Mouse (Mus musculus): ENCODE results near the gene Dync1li1. TPM values are rescaled to one million over a fixed set of nuclear protein-coding genes. Genes with fewer than 3 reads are reported as not detected.
A peak's percentile ranks its signal among the peaks of the same experiment; 100 is the strongest.
"Not testable (repeated sequence)": the region's sequence is repeated elsewhere in the genome, so short reads cannot be mapped to it uniquely, and the experiment has no call there.

Gene Dync1li1
- total RNA-seq, 2 experiments from 2014 or later, result 45.7 to 49.6 TPM

DNA sequence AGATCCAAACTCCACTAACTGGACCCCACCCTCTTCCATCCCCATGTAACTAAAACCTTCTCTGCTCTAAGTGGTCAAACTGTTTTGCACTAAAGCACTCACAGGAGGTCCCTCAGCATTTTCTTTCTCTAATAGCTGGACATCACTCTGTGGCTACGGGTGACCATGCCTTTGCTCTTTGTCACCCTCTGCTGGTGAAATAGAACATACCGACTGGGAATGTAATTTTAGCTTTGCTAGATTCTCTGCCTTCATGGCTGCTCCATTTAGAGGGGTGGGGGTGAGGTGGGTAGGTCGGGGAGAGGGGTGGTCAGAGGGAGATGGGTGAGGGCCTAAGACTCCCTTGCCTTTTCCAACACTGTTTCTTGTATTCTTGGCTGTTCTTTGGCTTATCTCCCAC is 38.7 kb downstream of the Dync1li1 start:
- no peak for DNase-seq (ENCODE audit: low spot score in 2 of 2)

DNA sequence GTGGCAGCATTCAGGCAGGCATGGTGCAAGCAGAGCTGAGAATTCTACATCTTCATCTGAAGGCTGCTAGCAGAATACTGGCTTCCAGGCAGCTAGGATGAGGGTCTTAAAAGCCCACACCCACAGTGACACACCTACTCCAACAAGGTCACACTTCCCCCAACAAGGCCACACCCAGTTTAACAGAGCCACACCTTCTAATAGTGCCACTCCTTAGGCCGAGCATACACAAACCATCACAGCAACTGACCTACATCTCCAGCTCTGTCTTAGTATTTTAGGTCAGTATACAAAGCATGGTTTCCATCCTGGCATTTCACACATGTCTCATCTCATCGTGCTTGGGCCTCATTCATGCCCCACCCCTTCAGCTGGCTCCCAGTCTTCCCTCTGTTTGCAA is 39.8 kb downstream of the Dync1li1 start:
- not testable (repeated sequence) for DNase-seq (ENCODE audit: low spot score in 2 of 2)

DNA sequence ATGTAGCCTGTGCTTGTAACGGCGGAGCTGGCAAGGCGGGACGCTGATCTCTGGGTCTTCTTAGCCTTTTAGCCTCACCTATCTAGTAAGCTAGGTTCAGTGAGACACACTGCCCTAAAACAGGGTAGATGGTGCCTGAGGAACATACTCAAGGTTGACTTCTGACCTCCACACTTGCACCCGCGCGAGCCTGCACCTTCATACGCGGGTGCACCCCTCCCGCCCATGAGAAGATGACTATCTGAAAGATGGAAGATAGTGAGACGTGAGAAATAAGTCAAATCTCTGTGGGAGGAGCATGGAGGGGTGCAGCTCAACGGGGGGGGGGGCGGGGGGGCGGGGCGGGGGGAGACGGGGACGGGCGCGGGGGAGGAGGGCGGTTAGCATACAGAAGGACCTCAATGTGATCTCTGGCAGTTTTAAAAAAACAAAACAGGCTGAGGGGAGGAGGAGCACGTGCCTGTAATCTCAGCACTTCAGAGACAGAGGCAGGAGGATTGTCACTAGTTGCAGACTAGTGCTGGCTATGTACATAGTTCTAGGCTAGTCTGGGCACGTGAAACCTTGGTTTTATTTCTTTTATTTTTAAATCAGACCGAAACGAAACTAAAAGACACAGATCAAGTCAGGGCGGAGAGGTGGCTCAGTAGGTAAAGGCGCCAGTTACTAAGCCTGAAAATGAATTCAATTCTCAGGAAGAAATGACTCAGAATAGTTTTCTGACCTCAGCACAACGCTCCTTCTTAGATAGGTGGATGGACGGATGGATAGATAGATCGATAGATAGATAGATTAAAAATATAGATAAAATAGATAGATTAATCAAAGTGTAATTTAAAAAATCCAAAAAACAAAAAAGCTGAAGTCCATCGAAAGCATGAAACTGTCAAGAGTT is 41.6 kb downstream of the Dync1li1 start:
- DNase-seq (ENCODE audit: low spot score in 2 of 2), result no peak

DNA sequence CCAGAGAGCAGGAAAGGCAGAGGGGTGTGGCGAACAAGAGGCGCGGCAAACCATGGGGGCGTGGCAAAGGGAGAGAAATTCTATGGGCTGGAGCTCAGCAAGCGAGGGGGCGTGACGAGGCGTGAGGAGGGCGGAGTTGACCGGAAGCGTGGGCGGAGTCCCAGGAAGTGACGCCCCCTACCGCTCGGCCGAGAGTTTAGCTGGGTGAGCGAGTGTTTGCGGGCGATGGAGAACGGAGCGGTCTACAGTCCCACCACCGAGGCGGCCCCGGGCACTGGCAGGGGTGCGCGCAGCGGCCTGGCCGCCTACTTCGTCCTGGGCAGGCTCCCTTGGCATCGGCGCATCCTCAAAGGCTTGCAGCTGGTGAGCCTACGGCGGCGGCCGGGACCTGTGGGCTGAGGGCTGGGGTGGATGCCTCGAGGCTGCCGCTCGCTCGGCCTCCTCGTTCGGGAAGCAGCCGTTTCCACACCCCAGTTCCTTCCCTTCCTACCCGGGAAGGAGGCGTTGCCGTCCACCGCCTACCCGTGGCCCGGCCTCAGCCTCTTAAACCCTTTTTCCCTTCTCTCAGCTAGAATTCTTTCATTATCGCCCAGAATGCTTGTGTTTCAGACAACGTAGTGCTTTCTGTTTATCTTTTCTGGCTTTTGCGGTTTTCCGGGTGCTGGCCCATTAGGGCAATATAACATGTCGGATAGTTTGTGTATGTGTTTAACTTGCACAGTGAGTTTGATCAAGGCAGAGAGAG is 42.6 kb downstream of the Dync1li1 start, which contains the start of gene Cmtm6:
Cmtm6 (plus strand) TSS at position 106 of the 745 bp plus-strand sequence.
- peak; percentile 94 to 98 for DNase-seq (ENCODE audit: low spot score in 2 of 2)

DNA sequence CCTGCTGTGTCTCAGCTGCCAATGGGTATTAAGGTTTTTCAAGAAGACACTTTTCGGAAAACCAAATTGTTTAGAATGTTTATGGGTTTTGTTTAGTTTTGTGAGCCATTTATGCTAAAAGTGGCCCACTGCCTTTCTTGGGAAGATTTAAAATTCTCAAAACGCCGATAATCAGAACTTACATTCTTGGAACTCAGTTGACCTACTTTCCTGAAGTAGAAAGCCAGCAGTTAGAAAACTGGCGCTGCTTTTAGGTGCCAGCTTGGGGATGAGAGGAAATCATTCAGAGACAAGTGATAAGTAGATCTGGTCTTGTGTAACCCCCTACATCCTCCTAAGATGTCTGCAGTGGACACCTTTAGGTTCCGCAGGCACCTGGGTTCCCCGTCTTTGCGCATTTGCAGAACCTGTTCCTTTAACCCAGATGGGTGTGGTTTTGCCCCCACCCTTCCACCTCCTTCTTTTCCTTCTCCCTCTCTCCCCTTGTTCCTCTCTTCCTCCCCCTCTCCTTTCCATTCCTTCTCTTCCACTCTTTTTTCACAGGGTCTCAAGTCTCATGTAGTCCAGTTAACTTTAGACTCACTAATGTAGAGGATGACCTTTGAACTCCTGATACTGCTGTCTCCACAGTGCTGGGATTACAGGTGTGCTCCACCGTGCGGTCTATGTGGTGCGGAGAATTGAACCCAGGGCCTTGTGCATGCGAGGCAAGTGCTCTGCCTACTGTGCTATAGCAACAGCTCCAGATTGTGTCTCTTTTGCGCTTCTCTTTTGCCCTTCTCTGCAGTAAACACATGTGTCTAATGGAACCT is 43.5 kb downstream of the Dync1li1 start:
- DNase-seq (ENCODE audit: low spot score in 2 of 2), result no peak

DNA sequence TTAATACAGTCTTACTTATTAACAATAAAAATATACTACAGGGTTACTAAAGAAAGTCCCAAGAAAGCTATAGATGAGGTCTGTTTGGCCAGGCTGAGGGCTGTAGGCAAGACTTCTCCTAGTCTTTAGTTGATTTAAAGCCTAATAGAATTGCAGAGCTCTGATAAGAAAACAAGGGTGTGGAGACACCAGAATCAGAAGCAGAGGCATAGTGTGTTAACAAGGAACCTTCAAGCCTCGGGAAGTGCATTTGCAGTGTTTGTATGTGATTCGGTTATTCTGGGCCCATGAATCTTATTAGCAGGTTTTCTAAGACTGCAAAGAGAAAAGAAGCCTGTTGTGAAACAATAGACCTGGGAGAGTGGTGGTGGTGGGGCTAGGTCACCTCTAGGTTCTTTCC is 44.6 kb downstream of the Dync1li1 start:
- no peak for DNase-seq (ENCODE audit: low spot score in 2 of 2)

DNA sequence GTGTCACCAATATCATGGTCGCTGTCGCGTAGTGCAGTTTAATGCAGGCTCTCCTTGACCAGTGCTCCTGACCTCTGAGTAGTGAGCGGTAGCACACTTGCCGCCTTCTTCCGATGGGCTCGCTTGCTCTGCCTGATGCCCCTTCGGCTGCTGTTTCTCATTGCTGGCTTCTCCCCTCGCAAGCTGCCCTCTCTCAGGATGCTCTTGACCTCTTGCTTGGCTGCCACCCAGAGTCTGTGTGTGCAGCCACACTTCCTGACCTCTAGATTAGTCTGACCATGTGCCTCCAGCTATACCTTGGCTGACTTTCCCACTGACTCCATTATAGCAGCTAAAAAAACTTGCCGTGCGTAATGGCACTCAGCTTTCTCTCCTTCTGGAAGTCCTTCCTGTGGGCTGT is 47.9 kb downstream of the Dync1li1 start:
- DNase-seq (ENCODE audit: low spot score in 2 of 2), result no peak

DNA sequence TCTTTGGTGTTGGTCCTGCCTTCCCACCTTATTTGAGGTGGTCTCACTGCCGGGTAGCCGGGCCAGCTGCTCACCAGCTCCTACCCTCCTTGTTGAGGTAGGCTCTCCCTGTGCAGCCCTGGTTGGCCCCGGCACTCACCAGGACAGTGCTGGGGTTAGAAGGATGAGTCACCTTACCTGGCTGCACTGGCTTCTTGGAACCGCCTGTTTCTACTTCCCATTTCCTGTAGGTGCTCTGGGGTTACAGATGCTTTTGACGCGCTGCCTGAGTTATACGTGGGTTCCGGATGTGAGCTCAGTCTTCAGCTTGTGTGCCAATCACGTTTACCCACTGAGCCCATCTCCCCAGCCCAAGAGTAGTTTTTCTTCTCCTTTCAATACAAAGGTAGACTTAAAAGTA is 51.7 kb downstream of the Dync1li1 start:
- no peak for DNase-seq (ENCODE audit: low spot score in 2 of 2)

DNA sequence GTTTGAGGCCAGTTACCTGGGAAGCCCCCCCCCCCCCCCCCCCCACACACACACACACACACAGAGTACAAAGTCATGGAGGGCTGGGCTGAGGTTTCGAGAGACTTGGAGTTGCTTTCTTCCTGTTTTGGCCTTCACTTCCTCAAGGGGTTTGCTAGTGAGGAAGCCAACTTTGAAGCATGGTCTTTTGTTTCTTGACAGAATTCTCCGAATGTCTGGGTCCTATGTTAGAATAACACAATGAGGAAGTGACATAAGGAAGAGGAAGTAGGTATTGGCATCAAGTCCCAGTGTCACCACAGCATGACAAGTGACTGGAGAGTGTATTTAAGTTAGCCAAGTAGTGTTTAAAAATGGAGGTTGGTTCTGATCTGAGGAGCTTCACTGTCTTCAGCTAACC is 54.1 kb downstream of the Dync1li1 start:
- no peak for DNase-seq (ENCODE audit: low spot score in 2 of 2)

DNA sequence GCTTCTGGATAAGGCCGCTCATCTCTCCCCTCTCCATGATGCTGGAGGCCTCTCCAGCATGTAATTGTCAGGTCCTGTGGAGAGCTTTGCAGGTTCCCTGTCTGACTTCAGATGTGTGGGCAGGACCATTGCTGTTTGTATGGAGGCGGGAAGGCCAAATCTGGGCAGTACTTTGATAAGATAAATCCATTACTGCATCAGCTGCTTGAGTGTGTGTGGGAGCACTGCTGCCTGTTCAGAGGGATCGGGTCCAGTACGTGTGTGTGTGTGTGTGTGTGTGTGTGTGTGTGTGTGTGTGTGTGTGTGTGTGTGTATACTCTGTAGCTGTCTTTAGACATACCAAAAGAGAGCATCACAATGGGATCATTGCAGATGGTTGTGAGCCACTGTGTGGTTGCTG is 56.6 kb downstream of the Dync1li1 start:
- no peak for DNase-seq (ENCODE audit: low spot score in 2 of 2)

DNA sequence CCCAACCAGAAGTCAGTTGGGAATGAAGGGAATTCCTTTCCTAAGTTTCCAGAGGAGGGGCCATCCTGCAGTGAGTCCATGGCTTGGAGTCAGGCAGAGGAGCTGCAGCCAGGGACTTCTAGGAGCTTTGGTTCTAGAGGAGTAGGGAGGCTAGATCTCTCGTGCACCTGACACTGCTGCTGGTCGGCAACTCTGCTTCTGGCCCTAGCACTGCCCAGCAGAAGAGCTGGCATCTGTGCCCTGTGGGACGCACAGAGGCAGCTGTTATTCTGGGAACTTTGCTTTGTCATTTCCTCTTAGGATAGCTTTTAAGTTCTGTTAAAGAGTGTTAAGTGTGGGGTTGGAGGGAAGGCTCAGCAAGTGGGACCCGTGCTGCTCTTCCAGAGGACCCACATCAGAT is 57.1 kb downstream of the Dync1li1 start:
- no peak for DNase-seq (ENCODE audit: low spot score in 2 of 2)

DNA sequence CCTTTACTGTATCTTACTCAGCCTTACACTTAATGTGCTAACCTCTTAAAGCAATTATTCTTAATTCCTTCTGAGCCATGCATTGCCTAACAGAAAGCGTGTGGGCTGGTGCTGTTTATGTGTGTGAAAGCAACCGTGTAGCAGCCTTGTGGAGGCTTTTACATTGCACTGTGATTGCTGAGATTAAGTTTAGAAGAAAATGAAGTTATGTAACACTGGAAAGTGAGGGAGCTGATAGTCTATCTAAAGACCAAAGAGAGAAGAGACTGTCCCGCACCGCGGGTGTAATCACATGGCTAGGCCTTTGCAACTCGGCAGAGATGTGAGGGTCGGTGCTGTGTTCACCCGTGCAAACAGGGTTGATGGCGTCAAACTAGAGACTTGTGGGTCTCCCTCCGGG is 58.4 kb downstream of the Dync1li1 start:
- DNase-seq (ENCODE audit: low spot score in 2 of 2), result no peak

DNA sequence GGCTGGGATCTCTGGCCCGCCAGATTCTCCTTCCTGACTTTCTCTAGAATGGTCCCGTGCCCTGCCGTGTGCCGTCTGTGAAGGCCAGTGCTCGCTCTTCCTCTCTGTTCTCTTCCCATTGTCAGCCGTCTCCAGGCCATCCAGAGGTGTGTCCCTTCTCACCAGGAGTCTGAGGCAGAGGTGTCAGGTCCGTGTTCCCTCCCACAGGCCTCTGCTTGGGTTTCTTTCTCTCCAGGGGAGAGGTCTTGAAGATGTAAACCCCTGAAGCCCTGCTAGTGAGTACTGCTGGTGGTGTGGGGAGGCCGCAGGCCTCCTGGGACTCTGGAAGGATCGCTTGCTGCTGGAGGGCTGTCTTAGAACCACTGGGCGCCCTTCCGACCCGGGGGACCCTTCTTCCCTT is 58.9 kb downstream of the Dync1li1 start:
- no peak for DNase-seq (ENCODE audit: low spot score in 2 of 2)

DNA sequence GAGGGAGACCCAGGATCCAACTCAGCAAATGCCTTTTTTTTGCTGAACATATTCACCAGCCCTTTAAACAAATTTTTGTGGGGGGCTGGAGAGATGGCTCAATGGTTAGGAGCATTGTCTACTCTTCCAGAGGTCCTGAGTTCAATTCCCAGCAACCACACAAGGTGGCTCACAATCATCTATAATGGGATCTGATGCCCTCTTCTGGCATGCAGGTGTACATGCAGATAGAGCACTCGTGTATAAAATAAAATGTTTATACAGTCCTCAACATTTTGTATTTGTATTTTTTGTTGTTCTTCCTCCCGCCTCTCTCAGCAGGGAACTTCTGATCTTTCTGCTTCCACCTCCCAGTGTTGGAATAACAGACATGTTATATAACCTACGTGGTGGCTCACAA is 63.0 kb downstream of the Dync1li1 start:
- DNase-seq (ENCODE audit: low spot score in 2 of 2), result no peak

DNA sequence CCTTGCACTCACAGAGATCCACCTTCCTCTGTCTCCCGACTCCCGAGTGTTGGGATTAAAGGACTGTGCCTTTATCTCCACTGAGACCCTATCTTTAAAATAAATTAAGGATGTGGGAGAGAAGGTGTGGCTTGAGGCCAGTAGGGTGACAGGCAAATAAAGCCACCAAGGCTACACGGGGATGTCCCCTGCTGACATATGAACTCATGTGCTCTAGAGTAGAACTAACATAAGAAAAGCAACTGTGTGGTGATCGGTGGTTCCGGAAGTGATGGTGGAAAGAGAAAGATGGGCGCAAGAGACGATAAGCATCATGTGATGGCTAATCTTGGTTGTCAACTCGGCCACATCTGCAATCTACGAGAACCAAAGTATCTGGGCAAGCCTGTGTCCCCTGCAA is 63.7 kb downstream of the Dync1li1 start:
- DNase-seq (ENCODE audit: low spot score in 2 of 2), result no peak

DNA sequence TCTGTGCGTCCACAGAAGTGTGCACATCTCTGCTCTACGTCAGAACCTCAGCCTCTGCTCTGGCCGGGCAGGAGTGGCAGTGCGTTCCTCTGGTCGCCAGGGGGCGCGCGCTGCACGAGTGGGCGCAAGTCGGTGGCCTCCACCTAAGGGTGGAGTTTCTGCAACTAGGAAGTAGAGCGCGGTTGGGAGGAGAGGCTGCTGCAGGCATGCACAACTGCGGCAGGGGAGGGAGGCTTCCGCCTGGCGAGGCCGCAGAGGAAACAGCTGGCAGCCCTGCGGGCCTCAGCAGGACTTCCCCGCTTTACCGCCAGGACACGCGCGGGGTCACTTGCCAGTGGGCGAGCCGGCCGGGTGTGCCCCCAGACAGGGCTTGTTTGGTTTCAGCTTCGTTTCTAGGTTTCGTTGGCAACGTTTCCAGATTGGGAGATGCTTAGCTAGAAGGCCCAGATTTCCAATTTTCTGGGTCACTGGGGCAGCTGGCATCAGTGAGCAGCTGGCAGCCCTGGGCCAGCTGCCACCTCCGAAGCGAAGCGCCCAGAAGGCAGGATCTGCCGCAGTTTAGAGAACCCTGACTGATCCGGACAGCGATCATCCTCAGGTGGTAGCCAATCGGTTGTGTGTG is 64.4 kb downstream of the Dync1li1 start:
- peak; percentile 90 to 91 for DNase-seq (ENCODE audit: low spot score in 2 of 2)

DNA sequence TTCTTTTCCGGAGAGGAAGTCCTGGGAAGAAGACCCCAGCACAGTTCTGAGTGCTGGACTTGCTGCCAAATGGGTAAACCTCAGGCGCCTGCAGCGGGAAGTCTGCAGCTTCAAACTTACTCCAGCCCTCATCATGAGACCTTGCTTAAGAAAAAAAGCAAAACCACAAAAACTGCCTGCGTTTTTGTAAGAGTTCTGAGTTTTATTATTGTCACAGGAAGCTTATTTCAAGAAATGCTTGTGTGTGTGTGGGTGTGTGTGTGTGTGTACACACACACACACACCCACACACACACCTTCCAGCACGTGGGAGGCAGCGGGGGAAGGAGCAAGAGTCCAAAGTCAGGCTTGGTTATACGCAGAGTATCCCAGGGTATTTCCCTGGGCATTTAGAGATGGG is 69.7 kb downstream of the Dync1li1 start:
- DNase-seq (ENCODE audit: low spot score in 2 of 2), result no peak

DNA sequence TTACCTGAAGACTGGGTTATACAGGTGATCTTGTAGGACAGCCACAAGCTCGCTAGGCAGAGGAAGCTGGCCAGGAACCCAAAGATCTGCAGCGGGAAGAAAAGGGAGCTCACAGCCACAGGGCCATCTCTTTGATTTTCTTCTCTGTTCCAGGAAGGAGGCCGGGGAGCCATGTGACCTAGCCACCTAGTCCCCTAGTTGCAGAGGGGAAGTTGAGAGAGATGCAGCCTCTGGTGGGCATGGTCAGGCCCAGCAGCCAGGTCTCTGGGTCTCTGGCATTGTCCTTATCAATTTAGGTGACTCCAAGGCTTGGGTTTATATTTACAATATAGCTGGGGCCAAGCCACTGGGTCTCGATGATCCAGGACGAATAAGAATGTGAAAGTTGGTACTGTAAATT is 70.2 kb downstream of the Dync1li1 start:
- DNase-seq (ENCODE audit: low spot score in 2 of 2), result no peak

DNA sequence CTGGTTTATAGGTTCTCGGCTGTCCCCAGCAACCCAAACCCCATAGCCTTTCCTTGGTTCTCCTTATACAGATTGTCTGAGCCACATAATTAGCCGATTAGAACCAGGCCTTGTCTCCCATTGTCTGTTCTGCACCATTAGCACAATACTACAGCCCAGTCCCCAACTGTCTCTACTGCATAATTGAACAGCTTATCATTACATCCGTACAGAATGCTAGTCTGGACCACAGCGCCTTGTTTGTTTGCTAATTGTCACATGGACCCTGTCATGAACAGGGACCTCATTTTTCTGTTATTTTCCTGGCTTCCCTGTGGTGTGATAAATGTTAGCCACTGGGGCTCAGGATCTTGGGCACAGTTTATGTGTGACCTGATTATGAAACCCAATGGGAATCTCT is 71.3 kb downstream of the Dync1li1 start:
- DNase-seq (ENCODE audit: low spot score in 2 of 2), result no peak

DNA sequence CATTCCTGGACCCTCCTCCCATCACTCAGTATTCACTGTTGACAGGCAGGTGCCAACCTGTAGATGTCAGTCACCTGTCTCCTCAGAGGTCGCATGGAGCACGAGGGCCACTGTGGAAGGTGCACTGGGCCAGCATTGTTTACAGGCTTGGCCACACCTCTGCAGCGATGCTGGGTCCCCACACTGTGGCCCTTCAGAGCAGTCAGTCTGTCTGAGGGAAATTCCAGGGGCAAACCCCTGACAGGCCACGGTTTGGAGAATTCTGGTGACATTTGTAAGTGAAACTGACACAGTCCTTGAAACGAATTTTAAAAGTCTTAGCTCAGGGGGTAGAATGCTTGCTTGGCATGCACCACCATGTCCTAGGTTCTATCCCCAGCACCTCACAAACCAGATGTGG is 71.8 kb downstream of the Dync1li1 start:
- DNase-seq (ENCODE audit: low spot score in 2 of 2), result no peak

DNA sequence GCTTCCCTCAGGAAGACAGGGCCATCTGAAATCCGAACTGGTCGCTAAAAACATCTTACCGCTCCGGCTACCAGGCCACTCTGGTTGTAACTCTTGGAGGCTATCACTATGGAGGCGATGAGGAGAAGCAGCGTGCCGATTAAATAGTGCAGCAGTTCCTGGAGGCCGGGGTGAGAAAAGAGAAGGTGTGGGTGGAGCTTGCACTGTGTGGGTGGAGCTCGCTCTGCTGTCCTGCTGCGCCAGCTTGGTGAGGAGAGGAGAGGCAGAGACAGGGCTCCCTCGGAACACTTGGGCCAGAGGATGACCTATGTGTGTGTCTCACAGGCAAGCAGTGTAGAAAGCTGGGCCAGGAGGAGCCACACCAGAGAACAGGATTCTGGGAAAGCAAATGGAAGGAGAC is 73.3 kb downstream of the Dync1li1 start:
- no peak for DNase-seq (ENCODE audit: low spot score in 2 of 2)

Data from adrenal gland, postnatal 4 days (tissue).